Mouse (Mus musculus) spleen, postnatal 10 days (tissue): Measurements from ENCODE around the gene Hoxb4.

Experiments
- DNase-seq, 2 experiments: peaks; one replicate each; pipeline ENCODE4 v3.0.0; 2021 to 2022; ENCODE audit warnings: low spot score in 2 of 2

Gene Hoxb4

DNA sequence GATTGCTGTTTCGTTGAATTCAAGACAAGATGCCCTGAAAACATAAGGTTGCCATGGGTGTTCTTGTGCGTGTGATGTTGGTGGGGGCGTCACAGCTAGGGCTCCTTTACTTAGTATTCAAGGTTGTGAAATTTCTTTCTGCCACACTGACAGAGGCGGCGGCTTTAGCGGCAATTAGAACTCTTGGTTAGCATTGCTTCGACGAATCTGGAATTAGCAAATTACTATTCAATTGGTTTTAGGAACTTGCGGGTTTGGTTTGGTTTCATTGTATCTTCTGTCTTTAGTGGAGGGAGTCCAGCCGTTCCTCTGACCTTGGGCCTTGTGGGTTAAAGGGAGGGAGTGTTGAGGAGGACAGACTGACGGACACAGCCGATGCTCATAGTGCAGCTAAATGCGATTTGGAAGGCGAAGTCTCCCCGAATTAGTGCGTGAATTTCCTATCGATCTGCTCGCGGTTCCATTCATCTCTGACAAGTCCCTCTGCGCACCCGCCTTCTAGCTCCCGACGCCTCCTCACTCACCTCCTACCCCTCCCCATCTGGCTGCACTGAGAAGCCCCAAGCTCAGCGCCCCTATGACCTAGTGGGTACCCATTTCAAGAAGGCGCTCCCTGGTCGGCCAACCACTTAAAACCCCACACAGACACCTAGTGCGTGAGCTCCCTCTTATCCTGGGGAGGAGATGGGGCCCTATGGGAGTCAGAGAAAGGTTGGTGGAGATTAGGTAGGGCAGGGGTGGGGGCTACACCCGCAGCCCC, at the start of gene Hoxb4:
Gene Hoxb4, plus strand, starts transcription at position 660 of the 760 bp plus-strand sequence.
- no peak for DNase-seq

DNA sequence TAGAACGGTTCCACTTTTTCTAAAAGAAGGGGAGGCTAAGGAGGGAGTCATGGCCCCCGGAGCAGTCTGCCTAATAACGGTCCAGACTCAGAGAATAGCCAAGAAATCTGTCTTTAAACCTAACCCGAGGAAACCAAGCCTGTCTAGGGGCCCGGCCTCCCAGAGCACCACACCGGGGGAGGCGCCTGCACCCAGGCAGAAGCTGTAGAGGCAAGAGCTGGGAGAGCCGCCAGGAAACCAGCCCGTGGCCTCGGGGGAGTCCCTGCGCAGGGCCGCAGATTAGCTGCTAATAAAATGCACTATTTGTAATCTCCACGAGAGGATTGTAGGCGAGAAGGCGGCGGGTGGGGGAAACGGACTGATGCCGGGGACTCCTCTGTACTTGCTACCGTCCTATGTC, 48.2 kb upstream of the Hoxb4 start:
- no peak for DNase-seq

- DNase-seq, result no peak
These were observed 47.0 kb upstream of the Hoxb4 start, which contains the start of gene Hoxb9 for GRCm38 (mm10) chr11:96270996-96271540. Gene Hoxb9, plus strand, starts transcription at chr11:96271457.

DNA sequence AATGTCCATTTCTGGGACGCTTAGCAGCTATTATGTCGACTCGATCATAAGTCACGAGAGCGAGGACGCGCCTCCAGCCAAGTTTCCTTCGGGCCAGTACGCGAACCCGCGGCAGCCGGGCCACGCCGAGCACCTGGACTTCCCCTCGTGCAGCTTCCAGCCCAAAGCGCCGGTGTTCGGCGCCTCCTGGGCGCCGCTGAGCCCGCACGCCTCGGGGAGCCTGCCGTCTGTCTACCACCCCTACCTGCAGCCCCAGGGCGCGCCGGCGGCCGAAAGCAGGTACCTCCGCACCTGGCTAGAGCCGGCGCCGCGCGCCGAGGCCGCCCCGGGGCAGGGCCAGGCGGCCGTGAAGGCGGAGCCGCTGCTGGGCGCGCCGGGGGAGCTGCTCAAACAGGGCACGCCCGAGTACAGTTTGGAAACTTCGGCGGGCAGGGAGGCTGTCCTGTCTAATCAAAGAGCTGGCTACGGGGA, 46.5 kb upstream of the Hoxb4 start:
- DNase-seq, result no peak

DNA sequence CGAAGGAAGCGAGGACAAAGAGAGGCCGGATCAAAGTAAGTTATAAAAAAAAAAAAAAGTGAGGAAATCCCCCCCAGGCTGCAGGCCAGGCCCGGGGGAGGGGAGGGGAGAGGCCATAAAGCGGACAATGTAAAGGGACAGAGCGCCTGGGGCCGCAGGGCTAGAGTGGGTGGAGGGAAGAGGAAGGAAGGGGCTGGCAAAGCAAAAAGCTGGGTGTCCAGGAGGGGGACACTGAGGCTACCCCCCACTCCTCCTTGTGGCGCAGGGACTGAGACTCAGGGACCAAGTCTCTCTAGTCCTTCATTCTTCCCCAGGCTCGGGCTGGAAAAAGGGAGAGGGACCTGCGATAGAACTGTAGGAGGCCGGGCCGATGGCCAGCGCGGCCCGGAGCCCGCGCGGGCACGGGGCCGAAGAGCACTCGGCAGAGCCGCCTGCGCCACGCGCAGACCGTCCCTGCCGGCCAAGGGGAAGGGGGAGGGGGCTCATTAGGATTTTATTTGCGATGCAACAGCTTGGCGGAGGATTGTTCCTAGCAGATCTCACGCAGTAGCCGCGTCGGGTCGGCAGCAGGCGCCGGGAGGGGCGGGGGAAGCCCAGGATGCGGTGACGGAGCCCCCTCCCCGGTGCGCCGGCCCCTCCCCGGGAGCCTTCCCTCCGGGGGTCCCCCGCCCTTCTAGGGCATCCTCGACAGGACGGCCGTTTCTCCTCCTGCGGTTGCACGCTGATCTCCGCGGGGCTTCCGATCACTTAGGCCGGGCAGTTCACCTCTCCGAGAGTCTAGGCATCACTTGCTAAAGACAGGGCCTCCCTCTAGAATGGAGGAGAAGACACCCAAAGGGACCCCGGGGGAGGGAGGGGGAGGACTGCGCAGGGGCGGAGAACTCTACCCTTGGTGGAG, 45.8 kb upstream of the Hoxb4 start:
- no peak for DNase-seq

DNA sequence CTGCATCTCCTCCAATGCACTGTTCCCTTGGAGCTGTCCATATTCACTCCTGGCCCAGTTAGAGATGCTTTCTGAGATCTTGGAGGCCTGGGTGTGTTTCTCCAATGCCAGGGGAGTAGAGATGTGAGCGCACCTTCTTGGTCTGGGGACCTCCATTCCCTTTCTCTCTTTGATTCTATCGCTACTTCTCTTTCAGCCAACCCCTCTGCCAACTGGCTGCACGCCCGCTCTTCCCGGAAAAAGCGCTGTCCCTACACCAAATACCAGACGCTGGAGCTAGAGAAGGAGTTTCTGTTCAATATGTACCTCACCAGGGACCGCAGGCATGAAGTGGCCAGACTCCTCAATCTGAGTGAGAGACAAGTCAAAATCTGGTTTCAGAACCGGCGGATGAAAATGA, 43.6 kb upstream of the Hoxb4 start:
- DNase-seq, result no peak

GRCm38 (mm10) chr11:96275896-96276295, 42.2 kb upstream of the Hoxb4 start:
- no peak for DNase-seq

DNA sequence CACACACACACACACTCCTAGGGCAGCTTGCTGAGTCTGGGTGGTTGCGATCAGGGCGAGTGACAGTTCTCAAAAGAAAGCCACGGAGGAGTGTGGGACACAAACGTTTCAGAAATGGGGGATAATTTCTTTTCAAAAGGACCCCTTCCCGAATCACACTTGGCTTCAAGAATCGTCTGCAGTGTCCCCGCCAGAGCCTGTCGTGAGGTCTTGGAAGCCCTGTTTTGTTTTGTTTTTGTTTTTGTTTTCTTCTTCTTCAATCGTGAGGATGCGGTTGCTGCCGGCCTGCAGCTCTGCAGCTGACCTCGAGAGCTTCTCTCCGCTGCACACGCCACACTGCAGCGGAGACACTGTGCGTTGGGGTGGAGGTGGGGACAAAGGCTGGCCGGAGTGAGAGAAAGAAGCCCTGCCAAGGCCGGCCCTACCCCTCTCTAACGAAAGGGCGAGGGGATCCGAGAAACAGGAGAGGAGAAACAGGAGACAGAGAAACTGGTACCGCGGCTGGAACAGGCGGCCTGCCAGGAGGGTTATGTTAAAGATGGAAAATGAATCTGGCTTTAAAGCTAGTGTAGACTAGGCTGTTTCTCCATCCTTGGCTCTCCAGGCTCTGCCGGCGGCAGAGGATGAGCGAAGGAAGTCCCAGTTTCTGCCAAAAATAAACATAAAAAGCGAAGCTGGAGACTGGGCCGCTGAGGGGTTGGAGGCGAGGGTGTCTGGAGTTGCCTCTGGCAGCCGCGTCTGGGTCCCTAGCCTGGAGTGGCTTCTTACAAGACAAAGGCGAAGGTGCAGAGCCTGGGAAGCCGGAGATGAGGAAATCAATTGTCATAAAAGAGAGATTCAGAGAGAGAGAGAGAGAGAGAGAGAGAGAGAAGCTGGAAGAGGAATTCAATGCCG, 40.7 kb upstream of the Hoxb4 start:
- no peak for DNase-seq

GRCm38 (mm10) chr11:96278324-96278723, 39.7 kb upstream of the Hoxb4 start:
- no peak for DNase-seq

- peak; percentile 40 to 79 for DNase-seq
These were observed 39.3 kb upstream of the Hoxb4 start for GRCm38 (mm10) chr11:96278773-96279172.

- no peak for DNase-seq
These were observed 38.4 kb upstream of the Hoxb4 start for GRCm38 (mm10) chr11:96279421-96280233.

DNA sequence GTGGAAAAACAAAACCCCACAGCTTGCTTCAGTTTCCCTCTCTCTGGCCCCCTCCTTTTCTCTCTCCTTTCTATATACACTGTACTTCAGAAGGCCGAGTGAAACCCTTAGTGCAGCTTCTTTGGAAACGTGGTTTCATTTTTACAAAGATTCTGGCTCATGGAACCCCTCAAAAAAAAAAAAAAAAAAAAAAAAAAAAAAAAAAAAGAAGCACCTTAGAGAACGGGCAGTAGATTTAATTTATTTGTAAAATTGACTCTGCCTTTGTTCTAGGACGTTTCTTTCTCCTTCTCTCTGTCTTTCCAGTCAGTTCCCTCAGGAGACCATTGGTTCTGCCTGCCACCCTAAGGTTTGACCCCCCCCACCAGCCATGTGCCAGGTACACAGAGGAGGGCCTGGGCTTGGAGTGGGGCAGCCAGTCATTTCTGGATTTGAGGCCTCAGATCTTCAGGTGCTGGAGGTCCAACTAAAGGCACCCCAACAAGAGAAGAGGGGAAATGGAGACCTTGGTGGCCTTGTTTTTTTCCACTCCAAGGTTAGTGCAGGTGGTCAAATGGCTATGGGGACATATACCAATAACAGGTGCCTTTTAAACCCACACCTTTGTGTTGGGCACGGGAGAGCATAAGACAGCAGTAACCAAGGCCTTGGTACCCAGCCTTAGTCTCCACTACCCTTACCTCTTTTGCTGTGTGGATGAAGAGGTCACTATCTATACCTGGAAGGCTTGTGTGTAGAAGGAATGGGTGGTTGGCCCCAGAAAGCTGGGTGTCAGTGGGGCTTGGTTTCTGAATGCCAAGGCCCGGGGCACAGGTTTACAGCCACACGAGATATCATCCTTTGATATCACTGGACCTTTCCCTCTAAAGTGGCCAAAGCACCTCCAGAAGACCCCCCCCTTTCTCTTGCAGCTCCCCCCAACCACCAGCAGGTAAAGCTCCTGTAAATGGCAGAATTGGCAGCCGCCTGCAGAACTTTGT, 37.4 kb upstream of the Hoxb4 start:
- DNase-seq, result no peak

DNA sequence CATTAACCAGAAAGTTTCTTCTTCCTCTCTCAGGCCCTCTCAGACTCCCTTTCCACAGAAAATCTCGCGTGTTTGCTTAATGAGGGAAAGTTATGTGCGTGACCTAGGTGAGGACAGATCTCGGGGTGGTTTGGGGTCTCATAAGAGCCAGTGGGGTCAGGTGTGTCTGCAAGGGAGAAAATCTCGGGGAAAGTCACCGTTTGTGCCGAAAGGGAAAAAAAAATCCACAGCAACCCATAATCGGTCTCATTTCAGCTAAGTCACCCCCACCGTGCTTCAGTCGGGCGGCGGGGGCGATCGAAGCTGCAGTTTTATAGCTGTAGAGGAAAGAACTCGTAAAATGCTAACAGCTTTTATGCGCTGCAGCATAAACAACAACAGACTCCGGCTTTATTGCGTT, 36.7 kb upstream of the Hoxb4 start:
- DNase-seq, result no peak

- DNase-seq, result no peak
These were observed 36.1 kb upstream of the Hoxb4 start, which contains the start of gene Hoxb8 for GRCm38 (mm10) chr11:96281855-96282570. Gene Hoxb8, plus strand, starts transcription at chr11:96281905.

GRCm38 (mm10) chr11:96282795-96283430, 35.2 kb upstream of the Hoxb4 start:
- DNase-seq, result no peak

GRCm38 (mm10) chr11:96284041-96284749, 33.9 kb upstream of the Hoxb4 start:
- DNase-seq, result no peak
